Mouse (Mus musculus) bone marrow macrophage, adult 2 months (primary cell): Measurements from ENCODE around the gene Cabp7. TPM values are rescaled to one million over a fixed set of nuclear protein-coding genes. Genes with fewer than 3 reads are reported as not detected.

Experiments
- H3K27ac ChIP-seq: 2 replicates; pipeline ENCODE4 v1.5.1; 2012; ENCODE audit warnings: low read depth, low read length; ENCODE audit not compliant: insufficient read depth
- H3K4me1 ChIP-seq: 2 replicates; pipeline ENCODE4 v1.6.1; 2012; ENCODE audit warnings: low read length; ENCODE audit not compliant: control insufficient read depth, insufficient read depth
- H3K4me3 ChIP-seq: 2 replicates; pipeline ENCODE4 v1.5.1; 2012; ENCODE audit warnings: mild to moderate bottlenecking, low read length, moderate library complexity; ENCODE audit not compliant: insufficient read depth
- CTCF ChIP-seq: IDR thresholded peaks from 2 replicates; pipeline ENCODE4 v1.5.1; 2012; ENCODE audit warnings: low read depth, mild to moderate bottlenecking, low read length, moderate library complexity
- POLR2A ChIP-seq: IDR thresholded peaks from 2 replicates; pipeline ENCODE4 v1.6.1; 2012; ENCODE audit warnings: mild to moderate bottlenecking, low read depth, low read length, borderline replicate concordance
- polyA plus RNA-seq: library from polyadenylated mRNA; stranded (reverse); fragments of >200 nt; gene quantifications from 2 replicates; pipeline ENCODE4 v1.2.4, GENCODE M21; 2012; ENCODE audit not compliant: missing spikeins, insufficient read depth, insufficient read length

The Cabp7 gene
- polyA plus RNA-seq, 1 experiment, result not detected

GRCm38 (mm10) chr11:4730913-4731312 is 15.7 kb downstream of the Cabp7 start:
- TF ChIP-seq CTCF (no peak), POLR2A (no peak)
- no peak overlapping the region for H3K4me3 ChIP-seq
- H3K27ac ChIP-seq, result no peak overlapping the region
- H3K4me1 ChIP-seq, result peaks cover 5% of the 10 kb centered on the region

GRCm38 (mm10) chr11:4730096-4730495 is 16.5 kb downstream of the Cabp7 start:
- H3K4me1 ChIP-seq, result peaks cover 5% of the 10 kb centered on the region
- H3K4me3 ChIP-seq, result no peak overlapping the region
- TF ChIP-seq CTCF (no peak), POLR2A (no peak)
- H3K27ac ChIP-seq, result no peak overlapping the region

- TF ChIP-seq CTCF, result no peak
- TF ChIP-seq POLR2A, result no peak
- H3K27ac ChIP-seq, result no peak overlapping the region
- peaks cover 5% of the 10 kb centered on the region for H3K4me1 ChIP-seq
- H3K4me3 ChIP-seq, result no peak overlapping the region
These were observed 17.0 kb downstream of the Cabp7 start for GRCm38 (mm10) chr11:4729603-4730002.

- H3K27ac ChIP-seq, result no peak overlapping the region
- no peak for TF ChIP-seq POLR2A
- TF ChIP-seq CTCF, result no peak
- H3K4me3 ChIP-seq, result no peak overlapping the region
- H3K4me1 ChIP-seq, result peaks cover 15% of the 10 kb centered on the region
These were observed 24.9 kb downstream of the Cabp7 start for GRCm38 (mm10) chr11:4721728-4722127.

- H3K4me3 ChIP-seq, result no peak overlapping the region
- TF ChIP-seq POLR2A (no peak), CTCF (no peak)
- H3K27ac ChIP-seq, result no peak overlapping the region
- H3K4me1 ChIP-seq, result peaks cover 15% of the 10 kb centered on the region
These were observed 25.5 kb downstream of the Cabp7 start for GRCm38 (mm10) chr11:4720900-4721580.

- no peak overlapping the region for H3K27ac ChIP-seq
- TF ChIP-seq CTCF (no peak), POLR2A (no peak)
- no peak overlapping the region for H3K4me3 ChIP-seq
- peaks cover 17% of the 10 kb centered on the region for H3K4me1 ChIP-seq
These were observed 26.2 kb downstream of the Cabp7 start for GRCm38 (mm10) chr11:4720393-4720792.

DNA sequence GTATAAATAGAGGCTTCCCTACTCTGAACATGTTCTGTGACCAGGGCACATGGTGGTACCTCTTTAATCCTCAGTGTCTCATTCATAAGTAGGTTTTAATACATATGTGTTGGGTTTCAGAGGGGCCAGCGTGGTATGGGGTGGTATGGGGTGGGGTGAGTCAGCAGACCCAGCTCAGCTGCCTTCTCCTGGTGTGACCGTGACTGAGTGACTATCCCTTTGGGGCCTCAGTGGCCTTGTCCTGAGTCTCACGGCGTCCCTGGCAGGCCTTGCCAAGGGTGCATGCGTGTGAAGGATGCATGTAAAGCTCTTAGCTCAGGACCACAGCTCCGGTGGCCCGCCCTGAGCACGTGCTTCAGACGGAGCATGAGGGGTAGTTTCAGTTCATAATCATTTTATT is 26.6 kb downstream of the Cabp7 start:
- TF ChIP-seq POLR2A, result no peak
- TF ChIP-seq CTCF, result no peak
- H3K4me1 ChIP-seq, result peaks cover 20% of the 10 kb centered on the region
- no peak overlapping the region for H3K27ac ChIP-seq
- no peak overlapping the region for H3K4me3 ChIP-seq

- Histone ChIP-seq H3K4me3 (no peak overlapping the region), H3K27ac (no peak overlapping the region), H3K4me1 (peaks cover 28% of the 10 kb centered on the region)
- TF ChIP-seq CTCF, result no peak
- no peak for TF ChIP-seq POLR2A
These were observed 28.0 kb downstream of the Cabp7 start for GRCm38 (mm10) chr11:4718548-4718947.

DNA sequence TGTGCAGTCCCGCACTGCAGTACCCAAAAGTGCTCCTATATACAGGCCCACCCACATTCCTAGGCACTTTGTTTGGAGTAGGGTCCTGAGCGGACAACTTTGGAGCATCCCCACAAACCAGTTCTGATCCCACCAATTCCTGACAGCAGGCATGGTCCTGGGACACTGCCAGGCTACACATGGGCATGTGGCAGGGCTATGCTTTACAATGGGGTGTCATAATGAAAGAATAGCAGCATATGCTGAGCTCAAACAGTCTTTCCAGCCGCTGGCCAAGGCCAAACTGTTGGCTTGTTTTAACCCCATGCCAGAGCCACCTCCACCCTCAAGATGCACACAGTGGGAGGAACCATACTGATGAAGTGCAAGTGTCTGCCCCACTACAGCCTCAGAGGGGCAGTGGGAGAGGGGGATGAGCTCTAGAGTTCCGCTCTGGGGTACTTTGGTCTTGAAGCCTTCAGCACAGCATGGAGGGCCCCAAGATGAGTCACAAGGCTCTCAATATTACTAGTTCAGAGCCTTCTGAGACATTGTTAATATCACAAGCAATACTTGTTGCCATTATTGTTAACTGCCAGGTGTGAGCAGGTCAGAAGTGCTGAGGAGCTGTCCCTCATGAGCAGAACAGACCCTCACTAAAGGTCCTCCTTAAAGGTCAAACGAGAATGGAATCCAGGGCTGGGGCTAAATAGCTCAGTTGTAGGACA is 29.9 kb downstream of the Cabp7 start:
- Histone ChIP-seq H3K4me3 (no peak overlapping the region), H3K4me1 (peaks cover 30% of the 10 kb centered on the region), H3K27ac (no peak overlapping the region)
- TF ChIP-seq CTCF (no peak), POLR2A (no peak)

GRCm38 (mm10) chr11:4715596-4715995 is 31.0 kb downstream of the Cabp7 start:
- Histone ChIP-seq H3K4me3 (no peak overlapping the region), H3K27ac (no peak overlapping the region), H3K4me1 (peaks cover 30% of the 10 kb centered on the region)
- TF ChIP-seq POLR2A, result no peak
- no peak for TF ChIP-seq CTCF
